Mouse (Mus musculus) T-helper 1 cell (primary cell): ENCODE measurements around the gene Cybc1.

Experiments
- in situ Hi-C: fragments of 300-600 bp; cut with MboI, MseI; formaldehyde crosslinking; loops from one replicate; pipeline ENCODE4 v1.15.1; 2025; ENCODE audit warnings: high pct_unique_total_duplicates

Cybc1 gene

GRCm38 (mm10) chr11:121216831-121217230 is 12.3 kb downstream of the Cybc1 start:
- in situ Hi-C loops = no loop called here

GRCm38 (mm10) chr11:121204161-121205006 is 24.7 kb downstream of the Cybc1 start, which contains the start of the genes Hexdc and Ogfod3:
Hexdc (plus strand) TSS chr11:121204433.
Ogfod3 (minus strand) TSS chr11:121204711.
- in situ Hi-C loops = no loop called here

- in situ Hi-C loops = no loop called here
Measured at GRCm38 (mm10) chr11:121203859-121204160, 25.3 kb downstream of the Cybc1 start.

GRCm38 (mm10) chr11:121201436-121202198 is 27.5 kb downstream of the Cybc1 start:
- in situ Hi-C loops = no loop called here

GRCm38 (mm10) chr11:121200781-121201180 is 28.3 kb downstream of the Cybc1 start:
- in situ Hi-C loops = no loop called here

- in situ Hi-C loops = no loop called here
Measured at GRCm38 (mm10) chr11:121199851-121200250, 29.3 kb downstream of the Cybc1 start.

GRCm38 (mm10) chr11:121198622-121199021 is 30.5 kb downstream of the Cybc1 start:
- in situ Hi-C loops = no loop called here

GRCm38 (mm10) chr11:121193415-121193814 is 35.7 kb downstream of the Cybc1 start:
- in situ Hi-C loops = no loop called here

GRCm38 (mm10) chr11:121192742-121193141 is 36.4 kb downstream of the Cybc1 start:
- in situ Hi-C loops = no loop called here

- in situ Hi-C loops = no loop called here
Measured at GRCm38 (mm10) chr11:121189681-121190080, 39.4 kb downstream of the Cybc1 start.

GRCm38 (mm10) chr11:121176285-121177270 is 52.5 kb downstream of the Cybc1 start:
- in situ Hi-C loops = no loop called here

- in situ Hi-C loops = no loop called here
Measured at GRCm38 (mm10) chr11:121174234-121174633, 54.9 kb downstream of the Cybc1 start.

GRCm38 (mm10) chr11:121173203-121173602 is 55.9 kb downstream of the Cybc1 start:
- in situ Hi-C loops = no loop called here
